Comparison of ENCODE assay signal across 15 mouse cellular contexts in genomic region chr5:118404398-118404797, GRCm38 (mm10).
DNase-seq lines count a peak whose midpoint lies in the region; TF ChIP-seq lines count a peak whose summit lies in the region.
"Had no signal": no experiment of that assay in that cellular context is flagged by ENCODE, and none has a peak within 500 bp of the region (broad histone marks: within the 10 kb centered on the region; RNA-seq: fewer than 3 reads in every experiment).

No protein-coding gene starts in this region.

- TF ChIP-seq CTCF in MEL (IDR thresholded peaks at IDR 0.05 in 2 of 3, conservative IDR thresholded peaks at IDR 0.05 in 1 of 3; ENCODE audit: control insufficient read depth in 1 of 3, insufficient read depth in 1 of 3, low read depth in 2 of 3, low read length in 3 of 3, poor library complexity in 1 of 3, severe bottlenecking in 1 of 3), result no peak

- TF ChIP-seq EP300 in MEL (IDR thresholded peaks at IDR 0.05; ENCODE audit: low read depth in 1 of 2, low read length in 2 of 2), result no peak

- no peaks in the 10 kb centered on the region for H3K9me3 ChIP-seq in MEL (replicated peaks; ENCODE audit: insufficient read depth, low read length)

- WGBS in macrophage (ENCODE audit: missing documents), result 6% methylated on average over 7 of the region's 7 CpGs

- no peak overlapping the region for H3K27ac ChIP-seq in MEL (ENCODE audit: control insufficient read depth, low read depth, low read length)
- peak overlapping the region; percentile 90 for H3K27ac ChIP-seq in macrophage
- H3K27ac ChIP-seq: heart, adult 2 months had no signal

- peak; percentile 12 for DNase-seq in lung, postnatal 25 days (ENCODE audit: low spot score)
- no peak for DNase-seq in lung, postnatal 10 days
- DNase-seq in MEL (ENCODE audit: low read depth, low spot score), result peak; percentile 14
- peak; percentile 51 for DNase-seq in splenic B cell, adult 2 months (ENCODE audit: low read depth, low spot score)
- no peak for DNase-seq in yolk sac, embryonic 10.5 days (ENCODE audit: low spot score)
- DNase-seq in testis, postnatal 10 days (ENCODE audit: low spot score), result no peak
- DNase-seq in urinary bladder, postnatal 4 days (ENCODE audit: low spot score in 2 of 2), result no peak
- DNase-seq: cerebellum, adult 8-10 months; embryo, embryonic 11 days; heart, adult 2 months; kidney, adult 9 months; layer of hippocampus, postnatal 36 days; right cerebral cortex, postnatal 14 days; thymus, adult 18-20 months had no signal

- no peak for TF ChIP-seq RAD21 in MEL (IDR thresholded peaks at IDR 0.05; ENCODE audit: low read depth, low read length)

- no peaks in the 10 kb centered on the region for H3K79me2 ChIP-seq in MEL (ENCODE audit: control insufficient read depth, insufficient read depth, low read length, poor library complexity)
- no peaks in the 10 kb centered on the region for H3K79me2 ChIP-seq in macrophage (ENCODE audit: inconsistent target)

- no peak for TF ChIP-seq POLR2A in MEL (IDR thresholded peaks at IDR 0.05; ENCODE audit: control insufficient read depth in 1 of 2, insufficient read depth in 1 of 2, low read depth in 1 of 2, low read length in 2 of 2, poor library complexity in 1 of 2)

- no peak overlapping the region for H3K9ac ChIP-seq in MEL (ENCODE audit: control insufficient read depth, low read depth, low read length, poor library complexity, severe bottlenecking)

- no peaks in the 10 kb centered on the region for H3K4me1 ChIP-seq in MEL (ENCODE audit: control insufficient read depth in 1 of 2, insufficient read depth in 2 of 2, low read length in 2 of 2)

- H3K36me3 ChIP-seq in MEL (ENCODE audit: control insufficient read depth in 1 of 2, insufficient read depth in 2 of 2, low read length in 2 of 2) (no peaks in the 10 kb centered on the region), macrophage (ENCODE audit: inconsistent target) (no peaks in the 10 kb centered on the region)
- no peaks in the 10 kb centered on the region for H3K36me3 ChIP-seq in splenic B cell, adult 2 months (ENCODE audit: control insufficient read depth, insufficient read depth, low read length, poor library complexity, severe bottlenecking)

- no peaks in the 10 kb centered on the region for H3K27me3 ChIP-seq in MEL (ENCODE audit: control insufficient read depth in 1 of 2, insufficient read depth in 2 of 2, low read length in 2 of 2)
- no peaks in the 10 kb centered on the region for H3K27me3 ChIP-seq in splenic B cell, adult 2 months (ENCODE audit: control insufficient read depth, insufficient read depth, low read length, poor library complexity, severe bottlenecking)

- H3K4me3 ChIP-seq in MEL (ENCODE audit: control insufficient read depth in 1 of 2, insufficient read depth in 1 of 2, low read depth in 2 of 2, low read length in 2 of 2) (no peak overlapping the region), macrophage (ENCODE audit: inconsistent target) (no peak overlapping the region)
- H3K4me3 ChIP-seq: heart, adult 2 months had no signal

TF ChIP-seq in MEL, 35 proteins besides CTCF, POLR2A, EP300 and RAD21:
- TF ChIP-seq SMC3 (IDR thresholded peaks at IDR 0.05; ENCODE audit: low read depth, low read length), result no peak
- TF ChIP-seq RCOR1 (IDR thresholded peaks at IDR 0.05; ENCODE audit: low read depth, low read length), result no peak
- no peak for TF ChIP-seq GATA1 (IDR thresholded peaks at IDR 0.05; ENCODE audit: low read depth, low read length)
- no peak for TF ChIP-seq BHLHE40 (IDR thresholded peaks at IDR 0.05; ENCODE audit: borderline replicate concordance, low read depth, low read length)
- TF ChIP-seq POLR2AphosphoS5 (IDR thresholded peaks at IDR 0.05; ENCODE audit: borderline replicate concordance, low read depth, low read length), result no peak
- TF ChIP-seq ETS1 (IDR thresholded peaks at IDR 0.05; ENCODE audit: low read depth, low read length), result no peak
- no peak for TF ChIP-seq NELFE (IDR thresholded peaks at IDR 0.05; ENCODE audit: low read depth, low read length)
- no peak for TF ChIP-seq USF2 (IDR thresholded peaks at IDR 0.05; ENCODE audit: borderline replicate concordance in 1 of 2, insufficient read depth in 1 of 2, low read depth in 1 of 2, low read length in 2 of 2)
- TF ChIP-seq TCF12 (IDR thresholded peaks at IDR 0.05; ENCODE audit: low read depth, low read length), result no peak
- TF ChIP-seq USF1 (IDR thresholded peaks at IDR 0.05; ENCODE audit: low read depth, low read length), result no peak
- TF ChIP-seq CHD2 (IDR thresholded peaks at IDR 0.05; ENCODE audit: low read length), result no peak
- no peak for TF ChIP-seq GABPA (IDR thresholded peaks at IDR 0.05; ENCODE audit: low read depth, low read length)
- TF ChIP-seq E2F4 (IDR thresholded peaks at IDR 0.05; ENCODE audit: borderline replicate concordance, low read depth, low read length), result no peak
- TF ChIP-seq JUND (IDR thresholded peaks at IDR 0.05; ENCODE audit: low read depth, low read length), result no peak

Comparison
In these comparisons a context has a peak if more than half of its experiments do, and no peak if none do; other contexts are left out.
1. DNase-seq: peak in lung, postnatal 25 days (single experiment), MEL (single experiment) and splenic B cell, adult 2 months (single experiment); none in lung, postnatal 10 days (single experiment), yolk sac, embryonic 10.5 days (single experiment), testis, postnatal 10 days (single experiment) and urinary bladder, postnatal 4 days (0 of 2).